Mouse (Mus musculus) erythroid progenitor cell, adult 5-6 weeks (primary cell): ENCODE data around the gene Tex21. TPM values are rescaled to one million over a fixed set of nuclear protein-coding genes. Genes with fewer than 3 reads are reported as not detected.

ENCODE experiments used
- total RNA-seq, 2 experiments: library from RNA; stranded (forward) in 1 of 2; stranded (reverse) in 1 of 2; fragments of 150-400 nt in 1 of 2; fragments of 186-747, 209-891 nt in 1 of 2; gene quantifications; 2 replicates each; pipeline versions ENCODE4 v1.2.3 to v1.2.4; 2015 to 2017; ENCODE audit warnings: low replicate concordance in 2 of 2

The Tex21 gene
- total RNA-seq, 2 experiments from 2014 or later, result not detected

Other genes starting within 250 kb of the Tex21 start
- gene Esr2, start 69.5 kb downstream of the Tex21 start, total RNA-seq (2015; ENCODE audit: low replicate concordance), result not detected in 2 replicates
- gene Esr2, start 69.5 kb downstream of the Tex21 start, total RNA-seq (2017; ENCODE audit: low replicate concordance), result not detected in 2 replicates
- gene Mthfd1, start 8.6 kb upstream of the Tex21 start, total RNA-seq (2015; ENCODE audit: low replicate concordance), result 27.2 and 36.0 TPM in 2 replicates
- gene Mthfd1, start 8.6 kb upstream of the Tex21 start, total RNA-seq (2017; ENCODE audit: low replicate concordance), result 20.8 and 32.0 TPM in 2 replicates
- not detected in 2 replicates for gene Akap5, start 78.1 kb upstream of the Tex21 start, total RNA-seq (2015; ENCODE audit: low replicate concordance)
- gene Akap5, start 78.1 kb upstream of the Tex21 start, total RNA-seq (2017; ENCODE audit: low replicate concordance), result 0.26 TPM in 1 of 2 replicates, not detected in the other
- gene Zbtb25, start 122.9 kb upstream of the Tex21 start, total RNA-seq (2015; ENCODE audit: low replicate concordance), result 11.9 and 43.6 TPM in 2 replicates
- gene Zbtb25, start 122.9 kb upstream of the Tex21 start, total RNA-seq (2017; ENCODE audit: low replicate concordance), result 4.0 and 8.6 TPM in 2 replicates
- 9.7 and 10.9 TPM in 2 replicates for gene Zbtb1, start 123.5 kb upstream of the Tex21 start, total RNA-seq (2015; ENCODE audit: low replicate concordance)
- gene Zbtb1, start 123.5 kb upstream of the Tex21 start, total RNA-seq (2017; ENCODE audit: low replicate concordance), result 8.6 and 9.5 TPM in 2 replicates
- 1.7 TPM in 1 of 2 replicates, not detected in the other for gene Hspa2, start 157.4 kb upstream of the Tex21 start, total RNA-seq (2015; ENCODE audit: low replicate concordance)
- 3.2 and 3.3 TPM in 2 replicates for gene Hspa2, start 157.4 kb upstream of the Tex21 start, total RNA-seq (2017; ENCODE audit: low replicate concordance)
- gene Ppp1r36, start 170.8 kb upstream of the Tex21 start, total RNA-seq (2015; ENCODE audit: low replicate concordance), result not detected in 2 replicates
- not detected in 2 replicates for gene Ppp1r36, start 170.8 kb upstream of the Tex21 start, total RNA-seq (2017; ENCODE audit: low replicate concordance)